Mouse (Mus musculus) lung, postnatal 0 days (tissue): ENCODE results near the gene Vps72. TPM values are rescaled to one million over a fixed set of nuclear protein-coding genes. Genes with fewer than 3 reads are reported as not detected.

Source experiments
- ATAC-seq: fragments of 200-750 bp; cut with Nextera tagmentation; 2 replicates; pipeline ENCODE4 v1.8.0; 2017; ENCODE audit warnings: moderate library complexity
- DNase-seq: peaks from one replicate; pipeline ENCODE4 v3.0.0-alpha.2; 2016; ENCODE audit warnings: low spot score
- H3K27ac ChIP-seq: fragments of 300-500 bp; sonication (generic); 2 replicates; pipeline ENCODE4 v1.5.1; 2014; ENCODE audit warnings: antibody characterized with exemption, mild to moderate bottlenecking, low read length, mixed read lengths
- H3K27me3 ChIP-seq: fragments of 300-500 bp; sonication (generic); replicated peaks from 2 replicates; pipeline ENCODE4 v1.6.1; 2014; ENCODE audit warnings: low read length, mixed read lengths; ENCODE audit not compliant: insufficient read depth
- H3K36me3 ChIP-seq: fragments of 300-500 bp; sonication (generic); 2 replicates; pipeline ENCODE4 v1.6.1; 2014; ENCODE audit warnings: low read length, mixed read lengths; ENCODE audit not compliant: insufficient read depth
- H3K4me1 ChIP-seq: fragments of 300-500 bp; sonication (generic); 2 replicates; pipeline ENCODE4 v1.6.1; 2014; ENCODE audit warnings: antibody characterized with exemption, low read depth, low read length, mixed read lengths; ENCODE audit not compliant: insufficient read depth
- H3K4me2 ChIP-seq: fragments of 300-500 bp; sonication (generic); replicated peaks from 2 replicates; pipeline ENCODE4 v1.6.1; 2014; ENCODE audit warnings: low read depth, mild to moderate bottlenecking, low read length, moderate library complexity, mixed read lengths
- H3K4me3 ChIP-seq: fragments of 300-500 bp; sonication (generic); 2 replicates; pipeline ENCODE4 v1.5.1; 2014; ENCODE audit warnings: low read depth, low read length
- H3K9ac ChIP-seq: fragments of 300-500 bp; sonication (generic); replicated peaks from 2 replicates; pipeline ENCODE4 v1.6.1; 2014; ENCODE audit warnings: low read depth, mild to moderate bottlenecking
- H3K9me3 ChIP-seq: fragments of 300-500 bp; sonication (generic); 2 replicates; pipeline ENCODE4 v1.6.1; 2016; ENCODE audit warnings: low read length, mixed read lengths
- CTCF ChIP-seq: IDR thresholded peaks from 2 replicates; pipeline ENCODE4 v1.5.1; 2016; ENCODE audit warnings: antibody characterized with exemption, mild to moderate bottlenecking
- EP300 ChIP-seq: IDR thresholded peaks from 2 replicates; pipeline ENCODE4 v1.6.1; 2016; ENCODE audit warnings: antibody characterized with exemption, mild to moderate bottlenecking, control low read depth
- WGBS: fragments of 180-500 bp; shearing (Covaris S2); extraction: QIAGEN DNeasy Blood & Tissue Kit; methylation state at CpG from one replicate; pipeline ENCODE4 v1.1.7; 2014; 5-methylcytosine and 5-hydroxymethylcytosine counted together
- polyA plus RNA-seq: library from polyadenylated mRNA; unstranded; fragments of >200 nt; fragmentation: Nextera tagmentation; extraction: Ambion mirVana; gene quantifications from 2 replicates; pipeline ENCODE4 v1.2.1, GENCODE M21; 2015

Gene Vps72
- polyA plus RNA-seq, 1 experiment from 2014 or later = 82.9 TPM

DNA sequence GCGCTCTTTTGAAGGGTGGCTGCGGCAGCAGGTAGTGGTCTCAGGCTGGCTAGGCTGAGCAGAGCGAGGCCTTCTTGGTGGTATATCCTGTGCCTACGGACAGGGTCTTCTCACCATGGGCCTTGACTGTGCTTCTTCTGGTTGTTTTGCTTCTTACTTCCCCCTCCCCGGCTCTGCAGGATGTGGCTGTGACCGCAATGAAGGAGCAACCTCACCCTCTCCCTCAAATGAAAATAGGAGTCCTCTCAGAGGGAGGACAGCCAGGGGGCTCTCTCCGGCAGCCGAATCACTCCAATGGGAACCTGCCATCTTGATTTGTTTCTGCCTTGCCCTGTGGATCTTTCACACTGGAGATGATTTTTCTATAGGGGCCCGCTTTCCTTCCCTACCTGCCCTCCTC, 30.7 kb downstream of the Vps72 start:
- Histone ChIP-seq H3K4me1 (no peaks in the 10 kb centered on the region), H3K27ac (peak overlapping the region; percentile 14; the same call in 1 of the 2 replicates), H3K4me2 (no peak overlapping the region), H3K4me3 (no peak overlapping the region), H3K27me3 (no peaks in the 10 kb centered on the region), H3K9me3 (no peaks in the 10 kb centered on the region), H3K9ac (no peak overlapping the region), H3K36me3 (no peaks in the 10 kb centered on the region)
- DNase-seq (no peak), ATAC-seq (no peak)
- 78% methylated on average over 9 of the region's 9 CpGs for WGBS
- TF ChIP-seq CTCF (no peak), EP300 (no peak)

DNA sequence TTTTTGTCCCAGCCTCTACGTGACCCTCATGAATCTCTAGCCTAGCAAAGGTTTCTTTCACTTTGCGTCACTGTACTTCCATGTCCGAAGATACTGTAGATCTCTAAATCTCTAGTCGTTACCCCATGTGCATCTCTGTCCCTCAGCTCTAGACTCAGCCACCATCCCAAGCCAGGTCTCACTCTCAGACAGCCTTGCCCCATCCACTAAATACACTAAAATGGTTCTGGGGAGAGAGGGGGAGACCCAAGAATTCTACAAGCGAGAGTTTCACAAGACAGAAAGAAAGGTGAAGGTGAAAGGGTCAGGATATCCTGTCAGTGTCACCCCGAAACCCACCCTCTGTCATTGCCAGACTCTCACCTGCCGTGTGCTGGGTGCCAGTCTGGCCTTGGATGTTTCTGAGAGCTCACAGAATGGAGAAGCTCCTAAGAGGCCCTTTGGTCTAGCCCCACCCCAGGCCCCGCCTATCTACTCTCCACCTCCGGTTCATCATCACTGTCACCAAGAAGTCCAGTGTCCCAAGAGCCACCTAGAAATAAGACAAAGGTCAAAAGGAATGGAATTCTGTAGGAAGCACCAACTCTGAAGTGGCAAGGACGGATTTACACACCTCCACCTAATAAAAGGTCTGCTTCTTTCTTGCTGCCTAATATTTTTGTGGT, 31.3 kb downstream of the Vps72 start, which contains the start of gene Tnfaip8l2:
Gene Tnfaip8l2 (minus strand): TSS at position 409 of the 665 bp plus-strand sequence.
- no peaks in the 10 kb centered on the region for H3K4me1 ChIP-seq
- 75% methylated on average over 10 of the region's 10 CpGs for WGBS

DNA sequence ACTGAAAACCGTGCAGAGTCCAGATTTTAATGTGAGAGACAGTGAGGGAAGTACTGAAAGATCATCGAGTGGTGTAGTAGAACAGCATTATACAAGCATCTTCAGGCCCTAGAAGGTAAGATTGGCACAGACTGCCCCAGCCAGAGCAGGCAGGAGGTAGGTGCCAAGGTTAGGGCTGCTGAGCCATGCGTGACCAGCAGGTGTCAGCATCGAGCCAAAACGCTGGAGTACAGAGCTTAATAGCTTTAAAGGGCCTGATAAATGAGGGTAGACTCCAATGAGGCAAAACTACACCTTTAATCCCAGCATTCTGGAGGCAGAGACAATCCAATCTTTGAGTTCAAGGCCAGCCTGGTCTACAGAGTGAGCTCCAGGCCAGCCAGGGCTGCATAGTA, 31.8 kb downstream of the Vps72 start:
- 10% methylated on average over 5 of the region's 5 CpGs for WGBS
- no peaks in the 10 kb centered on the region for H3K36me3 ChIP-seq

More for the DNA sequence above, 31.3 kb downstream of the Vps72 start, which contains the start of gene Tnfaip8l2:
- H3K27ac ChIP-seq = peak within 1 kb of the TSS; percentile 14; the same call in 1 of the 2 replicates
- no peaks in the 10 kb centered on the region for H3K36me3 ChIP-seq
- no peak within 1 kb of the TSS for H3K9ac ChIP-seq
- H3K9me3 ChIP-seq = no peaks in the 10 kb centered on the region
- peak; percentile 50; the same call in 1 of the 2 replicates for ATAC-seq
- H3K4me2 ChIP-seq = no peak within 1 kb of the TSS
- TF ChIP-seq EP300 (no peak), CTCF (no peak)
- DNase-seq = no peak
- no peaks in the 10 kb centered on the region for H3K27me3 ChIP-seq
- H3K4me3 ChIP-seq = no peak within 1 kb of the TSS

DNA sequence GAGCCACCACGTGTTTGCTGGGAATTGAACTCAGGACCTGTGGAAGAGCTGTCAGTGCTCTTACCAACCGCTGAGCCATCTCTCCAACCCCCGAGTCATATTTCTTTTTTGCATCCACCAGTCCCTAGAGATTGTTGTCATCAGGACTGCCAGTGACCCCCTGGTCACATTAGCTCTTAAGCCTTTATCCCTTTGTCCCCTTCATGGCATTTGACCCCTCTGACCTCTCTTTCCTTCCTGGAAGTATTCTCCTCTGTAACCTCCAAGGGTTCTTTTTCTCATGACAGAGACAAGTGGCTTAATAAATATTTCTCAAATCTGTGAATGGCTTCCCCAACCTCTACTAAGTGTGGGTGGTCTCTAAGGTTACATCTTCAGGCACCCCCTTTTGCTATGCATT, 37.1 kb downstream of the Vps72 start:
- Histone ChIP-seq H3K36me3 (no peaks in the 10 kb centered on the region), H3K4me1 (no peaks in the 10 kb centered on the region), H3K27me3 (no peaks in the 10 kb centered on the region), H3K9ac (no peak overlapping the region), H3K4me3 (no peak overlapping the region), H3K27ac (no peak overlapping the region), H3K9me3 (no peaks in the 10 kb centered on the region), H3K4me2 (no peak overlapping the region)
- TF ChIP-seq EP300 (no peak), CTCF (no peak)
- no peak for DNase-seq
- no peak for ATAC-seq
- 59% methylated on average over 3 of the region's 3 CpGs for WGBS

More for the DNA sequence above, 31.8 kb downstream of the Vps72 start:
- no peaks in the 10 kb centered on the region for H3K4me1 ChIP-seq
- no peak overlapping the region for H3K4me2 ChIP-seq
- no peak overlapping the region for H3K4me3 ChIP-seq
- H3K9ac ChIP-seq = no peak overlapping the region
- ATAC-seq = peak; percentile 84
- H3K9me3 ChIP-seq = no peaks in the 10 kb centered on the region
- TF ChIP-seq CTCF = peak; percentile 98
- TF ChIP-seq EP300 = no peak
- H3K27ac ChIP-seq = no peak overlapping the region
- DNase-seq = peak; percentile 75
- no peaks in the 10 kb centered on the region for H3K27me3 ChIP-seq

DNA sequence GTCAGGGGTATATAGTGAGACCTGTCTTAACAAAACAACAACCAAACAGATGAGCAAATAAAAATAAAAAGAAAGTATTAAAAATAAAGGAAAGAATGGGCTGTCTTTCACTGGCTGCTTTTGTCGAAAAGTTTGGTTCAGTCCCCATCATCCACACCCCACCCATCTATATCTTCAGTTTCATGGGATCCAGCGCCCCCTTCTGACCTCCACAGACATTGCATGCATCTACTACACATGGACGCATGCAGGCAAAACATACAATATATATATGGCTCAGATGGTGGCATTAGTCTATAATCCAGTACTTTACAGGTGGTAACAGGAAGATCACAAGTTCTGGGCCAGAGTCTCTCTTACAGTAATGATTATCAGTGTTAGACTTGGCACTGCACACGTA, 43.1 kb downstream of the Vps72 start:
- Histone ChIP-seq H3K4me1 (no peaks in the 10 kb centered on the region), H3K36me3 (no peaks in the 10 kb centered on the region), H3K27me3 (no peaks in the 10 kb centered on the region), H3K4me2 (no peak overlapping the region), H3K9ac (no peak overlapping the region), H3K27ac (no peak overlapping the region), H3K9me3 (no peaks in the 10 kb centered on the region), H3K4me3 (no peak overlapping the region)
- WGBS = 48% methylated on average over 4 of the region's 4 CpGs
- no peak for TF ChIP-seq EP300
- TF ChIP-seq CTCF = peak; percentile 75
- no peak for DNase-seq
- no peak for ATAC-seq

DNA sequence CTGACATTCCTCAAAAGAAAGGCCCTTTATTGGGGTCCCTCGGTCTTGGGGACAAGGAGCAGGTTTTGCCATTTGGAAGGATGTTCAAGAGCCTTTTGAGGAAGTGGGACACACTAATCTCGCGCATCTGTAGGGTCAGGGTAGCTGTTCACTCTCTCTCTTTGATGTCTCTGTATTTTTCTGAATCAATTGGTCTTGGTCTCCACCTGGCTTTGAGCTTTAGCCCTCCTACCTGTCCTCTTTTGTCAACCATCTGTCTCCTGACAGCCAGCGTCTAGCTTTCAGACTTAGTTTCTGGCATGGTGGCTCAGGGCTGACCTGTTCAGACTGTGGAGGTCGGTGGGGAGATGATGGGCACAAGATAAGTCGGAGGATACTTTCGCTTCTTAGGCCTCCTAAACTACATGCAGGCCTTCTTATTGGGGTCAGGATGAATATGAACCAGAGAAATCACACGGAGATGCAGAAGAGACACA, 48.7 kb downstream of the Vps72 start:
- no peaks in the 10 kb centered on the region for H3K36me3 ChIP-seq
- H3K4me3 ChIP-seq = peak overlapping the region; percentile 65
- no peaks in the 10 kb centered on the region for H3K9me3 ChIP-seq
- H3K9ac ChIP-seq = peak overlapping the region; percentile 26
- peak overlapping the region; percentile 81 for H3K4me2 ChIP-seq
- H3K4me1 ChIP-seq = peaks cover 4% of the 10 kb centered on the region; the same call in 1 of the 2 replicates
- WGBS = 16% methylated on average over 8 of the region's 8 CpGs
- no peak overlapping the region for H3K27ac ChIP-seq
- DNase-seq = no peak
- H3K27me3 ChIP-seq = no peaks in the 10 kb centered on the region
- no peak for ATAC-seq
- TF ChIP-seq EP300 (no peak), CTCF (no peak)
